Comparison of ENCODE assay signal across 15 mouse cellular contexts in genomic region chr9:38953401-38954123, GRCm38 (mm10). TPM values are rescaled to one million over a fixed set of nuclear protein-coding genes. Genes with fewer than 3 reads are reported as not detected.
DNase-seq lines count a peak whose midpoint lies in the region; ATAC-seq and TF ChIP-seq lines count a peak whose summit lies in the region.
"Had no signal": no experiment of that assay in that cellular context is flagged by ENCODE, and none has a peak within 500 bp of the region (broad histone marks: within the 10 kb centered on the region; RNA-seq: fewer than 3 reads in every experiment).

No protein-coding gene starts in this region.

- no peak overlapping the region for H3K9ac ChIP-seq in midbrain, postnatal 0 days (replicated peaks; ENCODE audit: low read length, poor library complexity, severe bottlenecking)
- H3K9ac ChIP-seq: hindbrain, embryonic 14.5 days; lung, embryonic 14.5 days had no signal

- peaks cover 14% of the 10 kb centered on the region for H3K9me3 ChIP-seq in megakaryocyte, embryonic 14.5 days
- no peaks in the 10 kb centered on the region for H3K9me3 ChIP-seq in midbrain, postnatal 0 days (ENCODE audit: low read length)

- H3K4me3 ChIP-seq in megakaryocyte, embryonic 14.5 days (replicated peaks): peak overlapping the region; percentile 53
- H3K4me3 ChIP-seq in midbrain, postnatal 0 days (ENCODE audit: low read depth, low read length): no peak overlapping the region
- H3K4me3 ChIP-seq: heart, adult 2 months had no signal

- no peak overlapping the region for H3K27ac ChIP-seq in midbrain, postnatal 0 days (ENCODE audit: low read depth, low read length)
- H3K27ac ChIP-seq: heart, adult 2 months; hindbrain, embryonic 14.5 days had no signal

- H3K36me3 ChIP-seq in megakaryocyte, embryonic 14.5 days (replicated peaks; ENCODE audit: low read length): no peaks in the 10 kb centered on the region
- no peaks in the 10 kb centered on the region for H3K36me3 ChIP-seq in midbrain, postnatal 0 days (ENCODE audit: insufficient read depth, low read length)

- H3K27me3 ChIP-seq in megakaryocyte, embryonic 14.5 days (replicated peaks): no peaks in the 10 kb centered on the region
- no peaks in the 10 kb centered on the region for H3K27me3 ChIP-seq in midbrain, postnatal 0 days (ENCODE audit: insufficient read depth, low read length)

- H3K4me1 ChIP-seq in megakaryocyte, embryonic 14.5 days: no peaks in the 10 kb centered on the region
- H3K4me1 ChIP-seq in midbrain, postnatal 0 days (ENCODE audit: insufficient read depth, low read length): no peaks in the 10 kb centered on the region

- peak; percentile 30 to 45 for DNase-seq in frontal cortex, postnatal 36 days (ENCODE audit: low spot score in 2 of 2)
- DNase-seq in frontal cortex, postnatal 25 days (ENCODE audit: low spot score in 2 of 2): no peak
- peak; percentile 17 to 21 for DNase-seq in layer of hippocampus, adult 8-10 months (ENCODE audit: low spot score in 2 of 2)
- peak; percentile 23 for DNase-seq in telencephalon, adult 2 months (ENCODE audit: low read depth, low spot score)
- DNase-seq in lung, adult 18-20 months: no peak
- no peak for DNase-seq in midbrain, postnatal 0 days (ENCODE audit: low spot score)
- DNase-seq: heart, adult 2 months had no signal

- no peak overlapping the region for H3K4me2 ChIP-seq in midbrain, postnatal 0 days (ENCODE audit: low read depth, low read length, poor library complexity, severe bottlenecking)
- H3K4me2 ChIP-seq: hindbrain, embryonic 14.5 days; lung, embryonic 14.5 days had no signal

- ATAC-seq in megakaryocyte, adult 5-6 weeks (ENCODE audit: poor library complexity, severe bottlenecking): no peak
- no peak for ATAC-seq in midbrain, postnatal 0 days (ENCODE audit: low FRiP score)

- TF ChIP-seq CTCF in midbrain, postnatal 0 days (IDR thresholded peaks at IDR 0.05): no peak

- 81% methylated on average over 7 of the region's 7 CpGs for WGBS in midbrain, postnatal 0 days

RNA-seq across cellular contexts. Expression of gene Olfr933, which starts 18.6 kb away (rescaled TPM):
- 0.03 and 1.6 TPM in 2 replicates for polyA plus RNA-seq in megakaryocyte, embryonic 14.5 days (2012; ENCODE audit: insufficient read depth, low replicate concordance)
- not detected in 2 replicates for total RNA-seq in megakaryocyte, adult 5-6 weeks (2015)
- not detected in 2 replicates for total RNA-seq in megakaryocyte, adult 5-6 weeks (2017)
- under 1 TPM in 1 of 4 experiments, not detected in 3; 0.10 TPM for total RNA-seq in layer of hippocampus, adult 8-10 months (2022)
- not detected in 2 replicates for total RNA-seq in midbrain, postnatal 0 days (2014; rRNA removed)
- not detected in 2 replicates for polyA plus RNA-seq in midbrain, postnatal 0 days (2015; fragmentation: Nextera tagmentation; extraction: Ambion mirVana)
- total RNA-seq: heart, adult 2 months; layer of hippocampus, postnatal 10 days had no signal
- polyA plus RNA-seq: cortical plate, adult 2 months; forebrain, embryonic 11.5 days; heart, adult 2 months; hindbrain, embryonic 14.5 days; lung, embryonic 14.5 days; stomach, embryonic 16.5 days had no signal

RNA-seq across cellular contexts. Expression of gene Olfr930, which starts 24.0 kb away (rescaled TPM):
- not detected in 2 replicates for polyA plus RNA-seq in megakaryocyte, embryonic 14.5 days (2012; ENCODE audit: insufficient read depth, low replicate concordance)
- total RNA-seq in megakaryocyte, adult 5-6 weeks (2015): not detected in 2 replicates
- total RNA-seq in megakaryocyte, adult 5-6 weeks (2017): not detected in 2 replicates
- not detected for total RNA-seq in layer of hippocampus, adult 8-10 months (2022)
- not detected in 2 replicates for total RNA-seq in midbrain, postnatal 0 days (2014; rRNA removed)
- polyA plus RNA-seq in midbrain, postnatal 0 days (2015; fragmentation: Nextera tagmentation; extraction: Ambion mirVana): not detected in 2 replicates
- total RNA-seq: heart, adult 2 months; layer of hippocampus, postnatal 10 days had no signal
- polyA plus RNA-seq: cortical plate, adult 2 months; forebrain, embryonic 11.5 days; heart, adult 2 months; hindbrain, embryonic 14.5 days; lung, embryonic 14.5 days; stomach, embryonic 16.5 days had no signal

RNA-seq across cellular contexts. Expression of gene Olfr934, which starts 34.6 kb away (rescaled TPM):
- not detected in 2 replicates for polyA plus RNA-seq in megakaryocyte, embryonic 14.5 days (2012; ENCODE audit: insufficient read depth, low replicate concordance)
- not detected in 2 replicates for total RNA-seq in megakaryocyte, adult 5-6 weeks (2015)
- not detected in 2 replicates for total RNA-seq in megakaryocyte, adult 5-6 weeks (2017)
- not detected for total RNA-seq in layer of hippocampus, adult 8-10 months (2022)
- total RNA-seq in midbrain, postnatal 0 days (2014; rRNA removed): not detected in 2 replicates
- polyA plus RNA-seq in midbrain, postnatal 0 days (2015; fragmentation: Nextera tagmentation; extraction: Ambion mirVana): not detected in 2 replicates
- total RNA-seq: heart, adult 2 months; layer of hippocampus, postnatal 10 days had no signal
- polyA plus RNA-seq: cortical plate, adult 2 months; forebrain, embryonic 11.5 days; heart, adult 2 months; hindbrain, embryonic 14.5 days; lung, embryonic 14.5 days; stomach, embryonic 16.5 days had no signal

RNA-seq across cellular contexts. Expression of gene Olfr935, which starts 45.9 kb away (rescaled TPM):
- polyA plus RNA-seq in megakaryocyte, embryonic 14.5 days (2012; ENCODE audit: insufficient read depth, low replicate concordance): not detected in 2 replicates
- not detected in 2 replicates for total RNA-seq in megakaryocyte, adult 5-6 weeks (2015)
- not detected in 2 replicates for total RNA-seq in megakaryocyte, adult 5-6 weeks (2017)
- total RNA-seq in layer of hippocampus, adult 8-10 months (2022): not detected
- not detected in 2 replicates for total RNA-seq in midbrain, postnatal 0 days (2014; rRNA removed)
- polyA plus RNA-seq in midbrain, postnatal 0 days (2015; fragmentation: Nextera tagmentation; extraction: Ambion mirVana): not detected in 2 replicates
- total RNA-seq: heart, adult 2 months; layer of hippocampus, postnatal 10 days had no signal
- polyA plus RNA-seq: cortical plate, adult 2 months; forebrain, embryonic 11.5 days; heart, adult 2 months; hindbrain, embryonic 14.5 days; lung, embryonic 14.5 days; stomach, embryonic 16.5 days had no signal

Comparison
In these comparisons a context has a peak if more than half of its experiments do, and no peak if none do; other contexts are left out.
1. DNase-seq: peak in frontal cortex, postnatal 36 days (2 of 2), layer of hippocampus, adult 8-10 months (2 of 2) and telencephalon, adult 2 months (single experiment); none in frontal cortex, postnatal 25 days (0 of 2), lung, adult 18-20 months (0 of 2) and midbrain, postnatal 0 days (single experiment).